Mouse (Mus musculus) left cerebral cortex, postnatal 25 days (tissue): Measurements from ENCODE around the gene Zfp455. TPM values are rescaled to one million over a fixed set of nuclear protein-coding genes. Genes with fewer than 3 reads are reported as not detected.
"Not testable (repeated sequence)": the region's sequence is repeated elsewhere in the genome, so short reads cannot be mapped to it uniquely, and the experiment has no call there.

Experiments
- DNase-seq, 2 experiments: peaks; one replicate each; pipeline ENCODE4 v3.0.0; 2022; ENCODE audit warnings: low spot score in 2 of 2, mixed read lengths in 1 of 2
- intact Hi-C: fragments of 180-260 bp; cut with DNase I; formaldehyde crosslinking; loops from one replicate; pipeline ENCODE4 v1.15.1; 2025
- total RNA-seq, 2 experiments: library from RNA; stranded (reverse); gene quantifications; 2 replicates each; pipeline ENCODE4 v1.2.3; 2021

Zfp455 gene
- total RNA-seq: 1 to 10 TPM; 3.7 to 3.8 TPM

DNA sequence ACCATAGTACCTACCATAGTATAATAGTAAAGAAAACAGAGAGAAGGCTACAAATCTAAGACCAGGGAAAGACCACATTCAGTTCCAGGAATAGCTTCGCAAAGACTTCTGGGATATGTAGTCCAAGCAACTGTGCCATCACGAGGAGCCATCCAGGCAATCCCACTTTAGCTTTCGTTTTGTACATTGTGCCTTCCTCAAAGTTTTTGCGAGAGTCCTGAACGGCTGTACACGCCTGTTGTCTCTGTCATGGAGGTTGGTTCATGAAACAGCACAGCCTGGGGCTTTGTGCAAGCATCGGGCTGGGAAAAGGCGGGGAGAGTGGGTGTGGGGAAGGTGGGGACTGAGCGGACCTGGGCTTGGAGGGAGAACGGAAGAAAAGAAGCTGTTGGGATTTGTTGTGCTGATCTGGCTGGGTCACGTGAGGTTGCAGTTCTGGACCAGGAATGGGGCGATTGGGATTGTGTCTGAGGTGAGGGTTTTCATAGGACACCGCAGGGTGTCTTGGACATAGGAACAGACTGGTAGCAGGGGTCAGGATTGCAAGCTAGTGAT lies at the start of gene Zfp455:
Gene Zfp455, plus strand, starts transcription at position 167 of the 555 bp plus-strand sequence.
- intact Hi-C loops: loop anchor here (1.0 kb wide), 1 partner anchor 86 kb away; the partner anchor contains the start of gene Gm28557

DNA sequence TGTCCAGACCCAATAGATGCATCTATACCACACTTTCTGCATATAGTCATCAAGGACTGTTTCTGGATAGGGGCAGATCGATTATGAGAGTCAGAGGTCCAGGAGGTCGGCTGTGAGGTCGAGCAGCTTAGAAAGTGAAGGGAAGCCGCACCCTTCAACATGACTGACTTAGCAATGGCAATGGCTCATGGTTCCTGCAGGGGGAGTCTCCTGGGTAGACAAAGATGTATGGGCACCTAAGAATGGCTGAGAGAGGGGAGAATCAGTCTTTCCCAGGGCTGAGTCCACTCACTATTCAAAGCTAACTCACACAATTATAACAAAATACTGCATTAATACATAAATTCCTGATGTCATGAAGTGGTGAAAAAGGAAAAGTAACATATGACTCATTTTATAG lies 28.2 kb upstream of the Zfp455 start:
- DNase-seq, intact Hi-C loops: not testable (repeated sequence)

More for the DNA sequence above, at the start of gene Zfp455:
- peak; percentile 54 to 79 for DNase-seq

DNA sequence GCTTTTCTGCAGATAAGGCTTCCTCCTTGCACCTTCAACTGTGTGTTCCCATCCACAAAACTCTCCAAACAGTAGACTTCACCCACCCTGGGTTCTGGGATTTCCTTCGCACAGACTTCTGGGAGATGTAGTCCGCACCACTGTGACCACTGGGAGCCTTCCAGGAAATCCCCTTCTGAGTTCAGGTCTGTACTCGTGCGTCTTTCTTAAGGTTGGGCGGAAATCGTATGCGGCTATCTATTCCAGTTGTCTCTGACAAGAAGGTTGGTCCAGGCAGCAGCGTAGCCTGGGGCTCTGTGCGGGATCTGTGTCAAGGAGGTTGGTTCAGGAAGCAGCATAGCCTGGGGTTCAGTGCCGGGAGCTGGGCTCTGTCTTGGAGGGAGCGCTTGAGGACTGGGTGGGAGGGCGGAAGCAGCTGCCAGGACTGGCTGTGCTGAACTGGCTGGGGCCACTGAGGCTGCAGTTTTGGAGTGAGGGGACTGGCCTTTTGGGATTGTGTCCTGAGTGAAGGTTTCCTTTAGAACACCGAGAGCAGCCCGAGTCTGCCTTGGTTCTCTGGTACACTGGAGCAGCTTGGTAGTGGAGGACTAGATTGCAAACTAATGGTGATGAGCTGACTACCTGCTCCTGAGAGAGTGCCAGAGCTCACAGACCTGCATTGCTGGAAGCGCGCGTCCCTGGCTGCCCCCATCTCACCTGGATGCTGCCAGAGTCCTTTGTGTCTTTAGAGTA lies 21.1 kb upstream of the Zfp455 start, which contains the start of gene Rsl1:
Gene Rsl1, plus strand, starts transcription at position 192 of the 732 bp plus-strand sequence.
- intact Hi-C loops: not testable (repeated sequence)
- DNase-seq: peak; percentile 83 to 85

DNA sequence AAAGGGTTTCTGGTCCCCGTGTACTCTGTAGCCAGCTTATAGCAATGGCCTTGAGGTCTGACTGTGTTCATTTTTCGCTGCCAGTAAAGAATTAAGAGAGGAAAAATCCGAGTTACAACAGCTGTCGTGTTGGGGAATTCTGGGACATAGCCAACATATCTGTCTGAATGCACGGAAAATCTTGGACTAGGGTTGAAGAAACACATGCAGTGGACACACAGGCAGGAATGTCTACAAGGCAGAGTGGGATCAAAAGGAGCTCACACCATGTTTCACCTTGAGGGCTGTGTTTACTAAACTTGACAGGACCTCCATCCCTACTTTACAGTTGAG lies 20.6 kb upstream of the Zfp455 start:
- peak in 1 of 2 experiments; percentile 9 for DNase-seq
- intact Hi-C loops: no loop called here

DNA sequence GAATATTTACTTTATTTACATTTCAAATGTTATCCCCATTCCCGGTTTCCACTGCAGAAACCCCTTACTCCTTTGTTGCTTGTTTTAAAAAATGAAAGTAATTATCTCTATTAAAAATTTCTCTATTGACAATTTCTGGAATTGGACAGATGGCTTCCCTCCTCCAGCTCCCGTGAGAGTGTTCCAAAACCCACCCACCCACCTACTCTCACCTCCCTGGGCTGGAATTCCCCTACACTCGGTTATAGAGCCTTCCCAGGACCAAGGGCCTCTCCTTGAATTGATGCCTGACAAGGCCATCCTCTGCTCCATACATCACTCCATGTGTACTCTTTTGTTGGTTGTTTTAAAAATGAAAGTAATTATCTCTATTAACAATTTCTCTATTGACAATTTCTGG lies 7.3 kb downstream of the Zfp455 start:
- no peak for DNase-seq
- intact Hi-C loops: no loop called here

DNA sequence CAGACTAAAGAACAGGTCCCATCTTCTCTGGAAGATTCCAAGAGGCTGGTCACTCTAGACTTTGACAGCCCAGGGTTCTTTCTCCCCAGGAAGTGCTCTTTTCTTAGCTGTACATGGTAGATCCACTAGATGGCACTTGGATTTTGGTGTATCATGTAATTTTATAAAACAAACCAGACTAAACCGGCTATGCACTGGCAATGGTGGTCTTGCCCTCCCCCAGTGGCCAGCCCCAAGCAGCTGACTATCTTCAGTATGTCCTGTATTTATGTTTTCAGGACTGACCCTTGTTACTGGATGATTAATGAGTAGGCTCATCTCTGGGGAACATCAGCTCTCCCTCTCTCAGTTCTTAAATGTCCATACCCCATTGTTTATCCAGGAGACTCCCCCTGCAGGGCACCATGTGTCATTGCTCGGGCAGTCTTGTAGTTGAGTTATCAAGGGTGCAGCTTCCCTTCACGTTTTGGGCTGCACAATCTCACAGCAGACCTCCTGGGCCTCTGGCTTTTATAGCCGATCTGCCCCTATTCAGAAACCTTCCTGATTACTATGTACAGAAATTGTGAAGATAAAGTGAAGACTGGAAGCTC lies 19.8 kb downstream of the Zfp455 start:
- no peak for DNase-seq
- intact Hi-C loops: no loop called here

Other genes with a start within 250 kb of the Zfp455 start
- 1 to 10 TPM; 5.3 to 6.4 TPM for gene Zfp712, start 133.3 kb upstream of the Zfp455 start, total RNA-seq
- 1 to 10 TPM; 2.3 to 2.5 TPM for gene Zfp708, start 96.5 kb upstream of the Zfp455 start, total RNA-seq
- 1 to 10 TPM; 2.0 to 2.2 TPM for gene Gm28557, start 85.9 kb upstream of the Zfp455 start, total RNA-seq
- under 1 TPM; 0.30 to 0.69 TPM for gene Rslcan18, start 78.2 kb upstream of the Zfp455 start, total RNA-seq
- 10 to 100 TPM in 1 of 2 experiments, 1 to 10 TPM in 1; 9.9 to 12.1 TPM for gene Zfp759, start 72.8 kb upstream of the Zfp455 start, total RNA-seq
- 1 to 10 TPM; 4.1 to 4.8 TPM for gene Rsl1, start 21.3 kb upstream of the Zfp455 start, total RNA-seq
- gene Zfp458, start 84.0 kb downstream of the Zfp455 start, total RNA-seq: 10 to 100 TPM; 19.6 to 24.5 TPM
- gene Zfp457, start 112.0 kb downstream of the Zfp455 start, total RNA-seq: 1 to 10 TPM; 5.5 to 5.8 TPM
- gene Zfp595, start 138.1 kb downstream of the Zfp455 start, total RNA-seq: 1 to 10 TPM; 2.6 to 3.0 TPM
- gene Gm28044, start 166.0 kb downstream of the Zfp455 start, total RNA-seq: 1 to 10 TPM; 1.0 to 1.1 TPM
- gene Zfp953, start 166.1 kb downstream of the Zfp455 start, total RNA-seq: under 1 TPM; 0.85 to 0.89 TPM
- not detected for gene Gm28041, start 181.2 kb downstream of the Zfp455 start, total RNA-seq
- under 1 TPM; 0.87 to 0.92 TPM for gene Zfp456, start 181.3 kb downstream of the Zfp455 start, total RNA-seq
- gene Zfp429, start 205.3 kb downstream of the Zfp455 start, total RNA-seq: 1 to 10 TPM; 1.7 to 2.4 TPM
- 1 to 10 TPM; 3.6 to 9.4 TPM for gene Zfp459, start 226.9 kb downstream of the Zfp455 start, total RNA-seq